Mouse (Mus musculus) embryo, embryonic 10.5 days (tissue): ENCODE results near the gene Abca1.

ENCODE experiments used
- DNase-seq: peaks from one replicate; pipeline ENCODE4 v3.0.0-alpha.2; 2015; ENCODE audit warnings: low spot score

Gene Abca1

GRCm38 (mm10) chr4:53159767-53160166, at the start of gene Abca1:
Gene Abca1, minus strand, starts transcription at chr4:53159895.
- peak; percentile 97 for DNase-seq

- peak; percentile 47 for DNase-seq
These were observed 44.8 kb upstream of the Abca1 start for GRCm38 (mm10) chr4:53204482-53204881.

- no peak for DNase-seq
These were observed 44.1 kb upstream of the Abca1 start for GRCm38 (mm10) chr4:53203595-53204400.

- no peak for DNase-seq
These were observed 40.6 kb upstream of the Abca1 start for GRCm38 (mm10) chr4:53200276-53200675.

GRCm38 (mm10) chr4:53197842-53198241, 38.1 kb upstream of the Abca1 start:
- DNase-seq: no peak

- peak; percentile 97 for DNase-seq
These were observed 36.5 kb upstream of the Abca1 start for GRCm38 (mm10) chr4:53196058-53196771.

- DNase-seq: peak; percentile 63
These were observed 27.4 kb upstream of the Abca1 start for GRCm38 (mm10) chr4:53187071-53187470.

GRCm38 (mm10) chr4:53186573-53186972, 26.9 kb upstream of the Abca1 start:
- peak; percentile 28 for DNase-seq

- DNase-seq: no peak
These were observed 26.4 kb upstream of the Abca1 start for GRCm38 (mm10) chr4:53186141-53186540.

GRCm38 (mm10) chr4:53181479-53181878, 21.8 kb upstream of the Abca1 start:
- no peak for DNase-seq

- no peak for DNase-seq
These were observed 19.7 kb upstream of the Abca1 start for GRCm38 (mm10) chr4:53179308-53179820.

- no peak for DNase-seq
These were observed 18.8 kb upstream of the Abca1 start for GRCm38 (mm10) chr4:53178489-53178888.

- no peak for DNase-seq
These were observed 18.0 kb upstream of the Abca1 start for GRCm38 (mm10) chr4:53177696-53178095.

GRCm38 (mm10) chr4:53174906-53175305, 15.2 kb upstream of the Abca1 start:
- DNase-seq: no peak

- DNase-seq: no peak
These were observed 10.7 kb upstream of the Abca1 start for GRCm38 (mm10) chr4:53170403-53170802.

GRCm38 (mm10) chr4:53165231-53165630, 5.5 kb upstream of the Abca1 start:
- DNase-seq: no peak

GRCm38 (mm10) chr4:53159176-53159575, 519 bp downstream of the Abca1 start:
- DNase-seq: no peak

- peak; percentile 78 for DNase-seq
These were observed 1.1 kb downstream of the Abca1 start for GRCm38 (mm10) chr4:53158634-53159033.

GRCm38 (mm10) chr4:53155471-53155870, 4.2 kb downstream of the Abca1 start:
- no peak for DNase-seq

GRCm38 (mm10) chr4:53153711-53154110, 6.0 kb downstream of the Abca1 start:
- no peak for DNase-seq

GRCm38 (mm10) chr4:53153061-53153460, 6.6 kb downstream of the Abca1 start:
- no peak for DNase-seq

GRCm38 (mm10) chr4:53152655-53153054, 7.0 kb downstream of the Abca1 start:
- no peak for DNase-seq

- DNase-seq: no peak
These were observed 9.2 kb downstream of the Abca1 start for GRCm38 (mm10) chr4:53150516-53150915.
